Mouse (Mus musculus): ENCODE measurements around the gene Asphd1.

- TF ChIP-seq POLR2A (IDR thresholded peaks at IDR 0.05; ENCODE audit: extremely low read depth, insufficient read depth, low read length) = no peak
- TF ChIP-seq CTCF (IDR thresholded peaks at IDR 0.05; ENCODE audit: extremely low read depth, insufficient read depth, low read length) = no peak
Measured at GRCm38 (mm10) chr7:126932652-126933051, 16.7 kb downstream of the Asphd1 start.
